Mouse (Mus musculus): ENCODE data around the gene Pkd1l3.

Pkd1l3 gene

DNA sequence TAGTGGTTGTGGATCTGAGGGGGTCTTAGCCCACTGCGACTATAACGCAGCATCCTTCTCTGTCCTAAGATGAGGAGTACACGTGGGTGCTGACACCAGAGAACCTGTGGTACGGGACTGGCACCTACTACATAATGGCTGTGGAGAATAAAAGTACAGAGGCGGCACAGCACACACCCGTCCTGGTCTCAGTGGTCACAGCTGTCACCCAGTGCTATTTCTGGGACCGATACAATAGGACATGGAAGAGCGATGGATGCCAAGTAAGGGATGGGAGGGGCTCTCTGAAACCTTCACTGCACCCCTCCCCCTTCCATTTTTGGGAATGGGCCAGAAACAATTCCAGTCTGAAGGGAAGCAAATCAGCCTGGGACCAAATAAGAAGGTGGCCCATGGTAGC lies 20.8 kb downstream of the Pkd1l3 start:
- DNase-seq = no peak

DNA sequence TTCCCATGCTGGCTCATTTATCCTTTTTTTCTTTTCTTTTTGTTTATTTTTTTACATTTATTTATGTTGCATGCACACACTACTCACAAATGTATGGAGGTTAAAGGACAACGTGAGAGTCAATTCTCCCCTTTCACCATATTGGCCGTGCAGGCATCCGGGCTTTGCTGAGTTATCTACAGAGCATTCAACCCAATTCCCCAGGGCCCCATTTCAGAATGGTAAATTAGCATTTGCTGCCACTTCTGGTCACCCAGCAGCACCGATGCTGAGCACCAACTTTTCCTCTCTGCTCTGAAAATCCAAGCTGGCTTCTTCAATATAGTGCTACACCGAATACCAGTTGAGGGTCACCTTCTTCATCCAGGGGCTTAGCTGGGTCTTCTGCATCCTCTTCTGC lies 24.5 kb downstream of the Pkd1l3 start:
- DNase-seq = no peak

DNA sequence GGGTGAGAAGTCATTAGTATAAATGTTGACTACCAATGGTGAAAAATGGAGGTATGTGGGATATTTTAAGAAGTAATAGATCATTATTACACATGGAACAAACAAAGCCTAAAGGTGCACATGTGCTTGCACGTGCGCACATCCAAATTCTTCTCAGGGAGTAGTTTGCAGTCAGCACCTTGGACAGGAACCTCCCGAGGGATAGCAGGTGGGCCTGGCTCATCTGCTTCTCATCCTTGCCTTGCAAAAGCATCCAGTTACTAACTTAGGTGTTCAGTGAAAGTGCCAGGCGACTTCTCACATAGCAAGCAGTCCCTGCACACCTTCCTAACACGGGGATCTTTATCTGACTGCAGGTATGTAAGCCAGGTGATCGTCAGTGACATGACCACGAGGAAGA lies 26.1 kb downstream of the Pkd1l3 start:
- DNase-seq = no peak

DNA sequence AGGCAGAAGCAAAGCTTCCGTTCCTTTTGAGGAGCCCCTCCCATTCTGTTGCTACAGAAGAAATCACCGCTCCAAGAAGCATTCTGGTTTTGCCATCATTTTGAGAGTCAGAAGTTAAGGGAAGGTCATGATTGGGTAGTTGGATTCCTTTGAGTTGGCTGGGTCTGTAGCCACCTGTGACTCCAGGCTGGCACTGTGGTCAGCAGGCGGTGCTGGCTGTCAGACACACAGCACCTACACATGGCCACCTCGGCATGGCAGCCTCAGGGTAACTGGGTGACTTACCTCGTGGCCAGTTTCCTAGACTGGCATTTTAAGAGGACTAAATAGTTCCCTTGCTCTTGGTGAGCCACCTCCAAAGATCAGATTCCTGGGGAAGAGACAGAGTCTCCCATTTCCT lies 26.9 kb downstream of the Pkd1l3 start:
- no peak for DNase-seq

DNA sequence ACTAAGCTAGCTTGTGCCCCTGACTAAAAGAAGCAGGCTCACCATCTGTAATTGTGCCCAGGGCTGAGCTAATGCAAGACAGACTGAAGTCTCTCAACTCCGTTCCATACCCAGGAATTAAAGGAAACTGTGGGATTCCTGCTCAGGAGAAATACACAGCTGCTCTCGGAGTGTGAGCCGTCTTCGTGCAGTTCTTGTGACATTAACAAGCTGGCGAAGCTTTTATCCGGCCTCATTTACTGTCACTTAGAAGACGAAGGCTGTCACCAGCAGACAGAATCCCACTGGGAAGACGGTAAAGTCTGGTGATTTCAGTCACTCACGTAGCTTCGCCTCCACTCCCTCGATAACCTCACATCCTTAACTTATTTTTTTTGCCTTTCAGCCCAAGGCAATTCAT lies 33.0 kb downstream of the Pkd1l3 start:
- DNase-seq = no peak

- no peak for DNase-seq
These were observed 34.2 kb downstream of the Pkd1l3 start for GRCm38 (mm10) chr8:109648469-109648868.

GRCm38 (mm10) chr8:109650801-109651200 lies 36.5 kb downstream of the Pkd1l3 start:
- no peak for DNase-seq

- no peak for DNase-seq
These were observed 42.5 kb downstream of the Pkd1l3 start for GRCm38 (mm10) chr8:109656860-109657259.

DNA sequence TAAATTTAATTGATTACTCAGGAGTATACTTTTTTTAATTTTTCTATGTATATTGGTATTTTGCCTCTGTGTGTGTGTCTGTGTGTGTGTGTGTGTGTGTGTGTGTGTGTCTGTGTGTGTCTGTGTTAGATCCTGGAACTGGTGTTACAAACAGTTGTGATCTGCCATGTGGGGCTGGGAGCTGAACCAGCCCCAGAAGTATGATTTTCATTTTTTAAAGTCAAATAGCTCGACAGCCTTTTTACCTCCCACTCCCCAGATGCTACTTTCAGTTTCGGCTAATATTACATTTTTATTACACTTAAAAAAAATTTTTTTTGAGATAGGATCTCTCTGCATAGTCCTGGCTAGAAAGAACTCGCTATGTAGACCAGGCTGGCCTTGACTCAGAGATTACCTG lies 48.0 kb downstream of the Pkd1l3 start:
- no peak for DNase-seq

- no peak for DNase-seq
These were observed 52.3 kb downstream of the Pkd1l3 start for GRCm38 (mm10) chr8:109666616-109667015.

DNA sequence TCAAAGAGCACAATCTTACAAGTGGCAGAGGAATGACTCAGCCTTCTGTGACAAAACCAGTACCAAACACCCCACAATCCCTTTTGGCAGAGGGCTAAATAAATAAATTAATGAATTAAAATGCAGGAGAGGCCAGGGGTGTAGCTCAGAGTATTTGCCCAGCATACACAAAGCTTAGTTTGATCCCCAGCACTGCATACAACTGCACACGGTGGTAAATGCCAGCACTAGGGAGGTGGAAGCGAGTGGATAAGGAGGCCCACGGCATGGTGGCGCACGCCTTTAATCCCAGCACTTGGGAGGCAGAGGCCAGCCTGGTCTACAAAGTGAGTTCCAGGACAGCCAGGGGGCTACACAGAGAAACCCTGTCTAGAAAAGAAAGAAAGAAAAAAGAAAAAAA lies 58.3 kb downstream of the Pkd1l3 start:
- DNase-seq = no peak

GRCm38 (mm10) chr8:109673596-109673995 lies 59.3 kb downstream of the Pkd1l3 start:
- DNase-seq = no peak

DNA sequence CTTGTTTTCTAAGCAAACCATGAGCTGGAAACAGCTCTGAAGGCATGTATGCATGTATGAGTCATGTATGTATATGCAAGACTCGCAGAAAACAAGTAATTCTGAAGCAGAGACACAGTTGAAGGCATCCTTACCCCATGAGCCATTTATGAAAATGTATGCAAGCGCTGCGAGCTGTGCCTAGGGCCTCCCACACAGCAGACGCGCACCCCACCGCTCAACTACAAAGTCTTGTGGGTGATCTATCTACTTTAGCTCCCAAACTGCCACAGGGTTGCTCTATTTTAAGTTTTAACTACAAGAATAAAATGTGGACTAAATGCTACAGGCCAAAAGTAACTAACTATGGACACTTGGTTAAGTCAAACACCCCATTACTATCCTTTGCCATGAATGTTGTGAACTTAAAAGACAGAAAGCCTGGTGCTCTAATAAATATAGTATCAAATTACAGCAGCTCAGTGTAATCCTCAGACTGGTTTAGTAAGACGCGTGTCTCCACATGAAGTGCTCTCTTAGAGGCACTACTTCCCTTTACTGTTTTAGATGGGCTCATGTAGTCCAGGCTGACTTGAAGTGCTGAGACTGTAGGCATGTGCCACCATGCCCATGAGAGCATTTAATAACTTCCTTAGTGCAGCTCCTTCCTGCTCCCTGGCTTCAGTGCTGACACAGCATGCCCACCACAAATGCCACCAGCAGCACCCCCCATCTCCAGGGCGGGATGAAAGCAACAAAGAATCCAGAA lies 61.8 kb downstream of the Pkd1l3 start:
- DNase-seq = no peak

GRCm38 (mm10) chr8:109681535-109681934 lies 67.2 kb downstream of the Pkd1l3 start:
- DNase-seq = no peak

DNA sequence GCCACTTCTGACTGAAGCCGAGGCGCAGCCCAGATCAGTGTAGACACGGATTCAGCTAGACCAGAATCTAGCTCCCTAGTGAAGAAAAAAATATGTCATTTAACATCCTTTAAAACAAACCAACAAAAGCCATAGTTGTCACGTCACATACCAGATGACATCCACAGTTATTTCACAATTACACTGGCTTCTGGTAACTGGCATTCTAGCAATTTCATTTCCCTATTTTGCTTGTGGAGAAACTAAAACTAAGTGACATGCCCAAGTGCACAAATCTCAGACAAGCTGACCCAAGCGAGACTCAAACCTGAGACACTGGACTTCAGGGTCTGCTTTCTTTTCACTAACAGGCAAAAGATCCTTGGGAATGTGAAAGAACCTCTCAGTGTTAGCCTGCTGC lies 67.8 kb downstream of the Pkd1l3 start:
- no peak for DNase-seq

DNA sequence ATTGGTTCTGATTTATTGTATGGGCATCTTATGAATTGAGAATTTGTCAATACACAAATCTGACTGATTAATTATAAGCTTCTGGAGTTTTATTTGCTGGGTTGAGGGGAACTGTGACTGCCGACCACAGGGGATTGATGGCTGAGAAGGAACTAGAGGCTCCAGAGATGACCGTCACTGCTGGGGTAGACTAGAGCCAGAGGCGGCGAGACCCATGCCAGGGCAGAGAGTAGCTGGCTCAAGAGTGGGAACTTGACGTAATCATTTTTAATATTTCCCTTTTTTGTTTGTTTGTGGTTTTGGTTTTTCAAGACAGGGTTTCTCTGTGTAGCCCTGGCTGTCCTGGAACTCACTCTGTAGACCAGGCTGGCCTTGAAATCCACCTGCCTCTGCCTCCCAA lies 72.9 kb downstream of the Pkd1l3 start:
- no peak for DNase-seq

DNA sequence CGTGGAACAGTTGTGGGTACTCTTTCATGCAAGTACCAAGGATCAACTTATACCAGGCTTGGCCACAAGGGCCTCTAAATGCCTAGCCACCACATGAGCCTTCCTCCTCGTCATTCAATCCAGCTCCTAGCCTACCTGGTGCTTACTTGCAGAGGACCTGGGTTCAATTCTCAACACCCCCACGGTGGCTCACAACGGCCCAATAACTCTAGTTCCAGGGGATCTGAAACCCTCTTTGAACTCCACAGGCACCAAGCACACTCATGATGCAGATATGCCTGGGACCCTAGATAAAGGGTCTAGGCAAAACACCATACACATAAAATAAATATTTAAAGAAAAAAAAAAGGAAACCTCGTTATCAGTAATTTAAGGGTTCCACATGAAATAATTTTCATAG lies 77.5 kb downstream of the Pkd1l3 start:
- DNase-seq = peak; percentile 40 to 44

DNA sequence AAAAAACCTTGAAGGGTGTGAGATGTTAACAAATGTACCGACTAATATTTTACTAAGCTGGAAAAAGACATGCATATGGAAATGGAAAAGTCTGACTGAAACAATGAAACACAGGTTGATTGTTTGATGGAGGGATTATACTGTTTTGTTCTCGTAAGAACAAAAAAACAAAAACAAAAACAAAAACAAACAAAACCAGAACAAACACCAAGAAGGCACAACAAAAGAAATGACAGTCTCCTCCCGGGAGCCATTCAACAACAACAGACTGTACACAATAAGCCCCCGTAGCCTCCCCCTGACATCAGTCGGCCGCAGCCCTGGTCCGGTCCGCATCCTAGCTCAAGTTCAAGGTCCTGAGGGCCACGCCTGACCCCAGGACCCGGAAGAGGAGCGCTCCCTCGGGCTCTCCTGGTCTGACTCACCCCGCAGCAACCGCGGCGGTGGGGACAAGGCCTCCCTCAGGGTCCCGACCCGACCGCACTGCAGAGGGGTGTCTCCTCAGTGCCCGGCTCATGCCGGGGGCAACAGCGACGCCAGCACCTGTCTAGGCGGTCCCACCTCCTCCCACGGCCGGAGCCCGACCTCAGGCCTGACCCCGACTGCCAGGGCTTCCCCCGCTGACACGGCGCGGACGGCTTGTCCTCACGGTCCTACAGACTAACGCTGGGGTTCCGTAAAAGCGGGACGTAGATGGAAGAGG lies 78.3 kb downstream of the Pkd1l3 start:
- DNase-seq = no peak

GRCm38 (mm10) chr8:109693146-109693900 lies 79.0 kb downstream of the Pkd1l3 start, which contains the start of gene Ist1:
Ist1 (minus strand) TSS chr8:109693260.
- peak; percentile 99 for DNase-seq

DNA sequence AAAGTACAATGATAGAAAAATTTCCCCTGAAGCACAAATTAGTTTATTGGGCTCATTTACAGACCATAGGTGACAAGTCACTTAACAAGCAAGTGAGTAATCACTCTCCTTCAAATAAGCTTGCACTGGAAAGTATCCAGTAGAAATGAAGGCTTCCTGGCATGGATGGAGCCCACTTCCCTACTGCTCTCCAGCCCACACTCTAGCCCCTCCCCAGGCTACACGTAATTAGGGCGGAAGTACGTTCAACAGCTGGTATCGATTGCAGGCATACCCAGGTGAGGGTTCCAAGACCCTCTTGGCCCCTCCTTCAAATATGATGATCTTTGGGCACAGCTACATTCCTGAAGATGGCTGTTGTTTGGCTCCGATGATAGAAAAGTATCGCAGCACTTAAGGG lies 79.8 kb downstream of the Pkd1l3 start:
- peak in 1 of 2 experiments; percentile 14 for DNase-seq

DNA sequence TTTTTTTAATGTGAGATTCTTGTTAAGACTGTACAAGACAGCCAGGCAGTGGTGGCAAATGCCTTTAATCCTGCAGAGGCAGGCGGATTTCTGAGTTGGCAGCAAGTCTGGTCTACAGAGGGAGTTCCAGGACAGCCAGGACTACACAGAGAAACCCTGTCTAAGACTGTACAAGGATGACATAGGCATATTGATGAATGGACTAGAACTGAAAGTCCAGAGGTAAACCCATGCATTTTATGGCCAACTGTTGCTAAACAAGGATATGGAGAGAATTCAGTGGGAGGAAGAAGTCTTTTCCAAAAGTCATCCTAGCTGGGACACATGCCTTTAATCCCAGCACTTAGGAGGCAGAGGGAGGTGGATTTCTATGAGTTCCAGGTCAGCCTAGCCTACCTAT lies 83.4 kb downstream of the Pkd1l3 start:
- DNase-seq = no peak

- DNase-seq = no peak
These were observed 84.2 kb downstream of the Pkd1l3 start for GRCm38 (mm10) chr8:109698477-109698876.

GRCm38 (mm10) chr8:109704565-109705319 lies 90.4 kb downstream of the Pkd1l3 start:
- DNase-seq = peak in 1 of 2 experiments; percentile 42
